Mouse (Mus musculus): ENCODE measurements around the gene Igfn1. TPM values are rescaled to one million over a fixed set of nuclear protein-coding genes. Genes with fewer than 3 reads are reported as not detected.

Gene Igfn1
- total and polyA plus RNA-seq, 3 experiments, result not detected

DNA sequence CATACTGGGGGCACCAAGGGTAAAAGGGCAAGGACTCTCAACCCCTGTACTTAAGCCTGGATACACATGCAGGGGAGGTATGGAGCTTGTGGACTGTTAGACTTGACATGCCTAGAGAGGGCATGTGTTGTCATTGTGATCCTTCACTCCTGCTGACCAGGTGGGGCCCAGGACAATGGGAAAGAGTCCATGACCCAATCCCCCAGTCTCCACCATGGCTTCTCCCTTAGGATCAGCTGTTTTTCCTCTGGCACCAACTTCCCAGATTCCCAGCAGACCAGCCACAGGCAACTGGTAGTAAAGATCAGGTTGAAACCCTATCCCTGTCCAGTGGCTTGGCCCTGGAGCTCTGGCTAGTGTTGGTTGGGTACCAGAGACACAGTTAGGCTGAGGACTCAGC lies 16.3 kb downstream of the Igfn1 start:
- Histone ChIP-seq H3K79me2 (replicated peaks; ENCODE audit: control insufficient read depth, extremely low read depth, insufficient read depth, poor library complexity, severe bottlenecking) (no peaks in the 10 kb centered on the region), H3K4me1 (ENCODE audit: control insufficient read depth in 1 of 2, insufficient read depth in 2 of 2) (peaks cover 0 to 3% of the 10 kb centered on the region in 2 experiments; a peak in 3 of 4 replicates), H3K36me3 (replicated peaks in 1 of 2; ENCODE audit: control insufficient read depth in 1 of 2, insufficient read depth in 1 of 2, low read length in 1 of 2) (no peaks in the 10 kb centered on the region), H3K9ac (ENCODE audit: insufficient read depth, low read depth) (no peak overlapping the region), H3K4me2 (ENCODE audit: insufficient read depth, low read depth, poor library complexity, severe bottlenecking) (no peak overlapping the region), H3K27ac (ENCODE audit: insufficient read depth, low read depth) (no peak overlapping the region), H3K27me3 (replicated peaks) (peaks cover 74% of the 10 kb centered on the region), H3K4me3 (replicated peaks in 1 of 3; ENCODE audit: low read depth in 2 of 3, low read length in 2 of 3, poor library complexity in 1 of 3) (no peak overlapping the region), H3K9me3 (replicated peaks; ENCODE audit: low read length) (peaks cover 4% of the 10 kb centered on the region)
- in situ Hi-C loops (cut with MboI; ENCODE audit: low pct_ligation_motif_present, low pct_unique_long_range_greater_than_20kb, low sequenced_read_pairs) (no loop called here), dilution Hi-C loops (cut with MboI; ENCODE audit: extremely low pct_ligation_motif_present, extremely low pct_unique_long_range_greater_than_20kb, low sequenced_read_pairs) (no loop called here)
- TF ChIP-seq MXI1 (IDR thresholded peaks at IDR 0.05; ENCODE audit: low read depth, low read length), result no peak
- TF ChIP-seq JUN (IDR thresholded peaks at IDR 0.05; ENCODE audit: insufficient read depth, low read depth, low read length), result no peak
- TF ChIP-seq ZNF384 (IDR thresholded peaks at IDR 0.05; ENCODE audit: low read depth, low read length), result no peak
- TF ChIP-seq ZKSCAN1 (IDR thresholded peaks at IDR 0.05; ENCODE audit: borderline replicate concordance, low read depth, low read length), result no peak
- TF ChIP-seq CHD2 (IDR thresholded peaks at IDR 0.05; ENCODE audit: low read length), result no peak
- no peak for DNase-seq (ENCODE audit: extremely low read depth)

DNA sequence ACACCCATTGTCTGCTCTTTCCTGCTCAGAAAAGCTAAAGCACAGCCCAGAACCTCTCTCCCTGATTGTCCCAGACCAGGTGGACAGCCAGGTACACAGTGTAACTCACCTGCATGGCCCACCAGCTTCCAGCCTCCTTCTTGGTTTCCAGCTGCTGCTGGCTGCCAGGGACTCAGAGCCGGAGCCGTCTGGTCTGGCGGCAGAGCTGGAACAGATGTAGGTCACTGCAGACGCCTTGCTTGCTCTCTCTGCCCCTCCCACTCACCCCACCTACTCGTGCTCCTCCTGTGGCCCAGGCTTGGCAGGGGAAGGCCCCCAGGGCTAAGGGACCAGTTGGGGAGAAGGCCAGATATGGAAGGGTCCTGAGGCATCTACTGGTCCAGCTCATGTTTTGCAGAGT lies 22.0 kb downstream of the Igfn1 start:
- Histone ChIP-seq H3K27ac (ENCODE audit: insufficient read depth, low read depth) (no peak overlapping the region), H3K27me3 (replicated peaks) (peaks cover 91% of the 10 kb centered on the region), H3K4me3 (replicated peaks in 1 of 3; ENCODE audit: low read depth in 2 of 3, low read length in 2 of 3, poor library complexity in 1 of 3) (no peak overlapping the region), H3K4me2 (ENCODE audit: insufficient read depth, low read depth, poor library complexity, severe bottlenecking) (no peak overlapping the region), H3K9ac (ENCODE audit: insufficient read depth, low read depth) (no peak overlapping the region), H3K4me1 (ENCODE audit: control insufficient read depth in 1 of 2, insufficient read depth in 2 of 2) (no peaks in the 10 kb centered on the region; a peak in 1 of 4 replicates), H3K79me2 (replicated peaks; ENCODE audit: control insufficient read depth, extremely low read depth, insufficient read depth, poor library complexity, severe bottlenecking) (no peaks in the 10 kb centered on the region), H3K36me3 (replicated peaks in 1 of 2; ENCODE audit: control insufficient read depth in 1 of 2, insufficient read depth in 1 of 2, low read length in 1 of 2) (no peaks in the 10 kb centered on the region), H3K9me3 (replicated peaks; ENCODE audit: low read length) (no peaks in the 10 kb centered on the region)
- in situ Hi-C loops (cut with MboI; ENCODE audit: low pct_ligation_motif_present, low pct_unique_long_range_greater_than_20kb, low sequenced_read_pairs), result no loop called here
- dilution Hi-C loops (cut with MboI; ENCODE audit: extremely low pct_ligation_motif_present, extremely low pct_unique_long_range_greater_than_20kb, low sequenced_read_pairs), result no loop called here
- DNase-seq (ENCODE audit: extremely low read depth), result no peak
- TF ChIP-seq MYC (IDR thresholded peaks at IDR 0.05; ENCODE audit: low read depth, low read length) (no peak), USF2 (conservative IDR thresholded peaks at IDR 0.05; ENCODE audit: low read depth, low read length) (no peak)

DNA sequence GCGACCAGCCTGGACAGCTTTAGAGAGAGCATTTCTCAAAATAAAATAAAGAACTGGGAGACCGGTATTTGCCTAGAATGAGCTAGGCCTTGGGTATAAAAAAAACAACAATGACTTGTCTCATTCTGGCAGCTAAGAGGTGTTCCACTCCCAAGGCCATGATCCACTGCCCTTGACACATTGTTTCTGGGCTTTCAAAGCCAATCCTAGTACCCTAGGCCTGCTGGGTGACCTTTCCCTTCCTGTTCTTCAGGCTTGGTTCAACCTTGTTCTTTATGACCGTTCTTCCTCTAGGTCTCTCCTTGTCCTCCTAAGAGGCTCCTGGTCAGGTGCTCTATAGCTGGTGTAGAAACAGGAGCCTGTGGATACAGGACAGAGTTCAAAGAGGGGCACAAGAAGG lies 33.6 kb downstream of the Igfn1 start:
- no peaks in the 10 kb centered on the region for H3K9me3 ChIP-seq (replicated peaks; ENCODE audit: low read length)
- H3K4me1 ChIP-seq (ENCODE audit: control insufficient read depth in 1 of 2, insufficient read depth in 2 of 2), result no peaks in the 10 kb centered on the region
- H3K9ac ChIP-seq (ENCODE audit: insufficient read depth, low read depth), result no peak overlapping the region
- H3K36me3 ChIP-seq (replicated peaks in 1 of 2; ENCODE audit: control insufficient read depth in 1 of 2, insufficient read depth in 1 of 2, low read length in 1 of 2), result no peaks in the 10 kb centered on the region
- peaks cover 91% of the 10 kb centered on the region for H3K27me3 ChIP-seq (replicated peaks)
- in situ Hi-C loops (cut with MboI; ENCODE audit: low pct_ligation_motif_present, low pct_unique_long_range_greater_than_20kb, low sequenced_read_pairs), result no loop called here
- DNase-seq (ENCODE audit: extremely low read depth), result no peak
- H3K4me2 ChIP-seq (ENCODE audit: insufficient read depth, low read depth, poor library complexity, severe bottlenecking), result no peak overlapping the region
- H3K79me2 ChIP-seq (replicated peaks; ENCODE audit: control insufficient read depth, extremely low read depth, insufficient read depth, poor library complexity, severe bottlenecking), result no peaks in the 10 kb centered on the region
- dilution Hi-C loops (cut with MboI; ENCODE audit: extremely low pct_ligation_motif_present, extremely low pct_unique_long_range_greater_than_20kb, low sequenced_read_pairs), result no loop called here
- no peak overlapping the region for H3K4me3 ChIP-seq (replicated peaks in 1 of 3; ENCODE audit: low read depth in 2 of 3, low read length in 2 of 3, poor library complexity in 1 of 3)
- no peak overlapping the region for H3K27ac ChIP-seq (ENCODE audit: insufficient read depth, low read depth)
- no peak for TF ChIP-seq E2F4 (IDR thresholded peaks at IDR 0.05; ENCODE audit: insufficient replicate concordance, low read depth, low read length)

Measured in CH12.LX (cell line).